Mouse (Mus musculus) bone marrow macrophage, adult 2 months (primary cell): ENCODE results near the gene Rab21.

Experiments
- CTCF ChIP-seq: IDR thresholded peaks from 2 replicates; pipeline ENCODE4 v1.5.1; 2012; ENCODE audit warnings: low read depth, mild to moderate bottlenecking, low read length, moderate library complexity
- POLR2A ChIP-seq: IDR thresholded peaks from 2 replicates; pipeline ENCODE4 v1.6.1; 2012; ENCODE audit warnings: mild to moderate bottlenecking, low read depth, low read length, borderline replicate concordance

- TF ChIP-seq CTCF (no peak), POLR2A (no peak)
Observed at GRCm38 (mm10) chr10:115284170-115284569, 31.2 kb downstream of the Rab21 start.
